Mouse (Mus musculus): ENCODE results near the gene Rps25. TPM values are rescaled to one million over a fixed set of nuclear protein-coding genes. Genes with fewer than 3 reads are reported as not detected.
"Not testable (repeated sequence)": the region's sequence is repeated elsewhere in the genome, so short reads cannot be mapped to it uniquely, and the experiment has no call there.

Gene Rps25
- polyA plus RNA-seq, 1 experiment from 2014 or later, result 2,627 TPM

GRCm38 (mm10) chr9:44419730-44420129 lies 12.8 kb downstream of the Rps25 start:
- H3K4me2 ChIP-seq (ENCODE audit: low read depth, low read length); H3K27me3 ChIP-seq (replicated peaks; ENCODE audit: control insufficient read depth, insufficient read depth, low read length); H3K27ac ChIP-seq (replicated peaks; ENCODE audit: low read depth, low read length); H3K9ac ChIP-seq (ENCODE audit: low read depth, low read length); DNase-seq (ENCODE audit: low spot score); ATAC-seq (ENCODE audit: low read depth); H3K9me3 ChIP-seq (ENCODE audit: control insufficient read depth, low read length); H3K4me1 ChIP-seq (ENCODE audit: control insufficient read depth, insufficient read depth, low read length); H3K4me3 ChIP-seq (ENCODE audit: low read depth, low read length); H3K36me3 ChIP-seq (ENCODE audit: control insufficient read depth, insufficient read depth, low read length): not testable (repeated sequence)
- WGBS, result 93% methylated on average over 9 of the region's 9 CpGs

- H3K4me2 ChIP-seq (ENCODE audit: low read depth, low read length), result no peak overlapping the region
- H3K27me3 ChIP-seq (replicated peaks; ENCODE audit: control insufficient read depth, insufficient read depth, low read length), result no peaks in the 10 kb centered on the region
- 0 out of 2 replicates have a peak, but pooled peaks cover 3% of the 10 kb centered on the region for H3K9me3 ChIP-seq (ENCODE audit: control insufficient read depth, low read length)
- ATAC-seq (ENCODE audit: low read depth) (no peak), DNase-seq (ENCODE audit: low spot score) (no peak)
- no peaks in the 10 kb centered on the region; the same call in 1 of the 2 replicates for H3K36me3 ChIP-seq (ENCODE audit: control insufficient read depth, insufficient read depth, low read length)
- 77% methylated on average over 5 of the region's 5 CpGs for WGBS
- no peak overlapping the region for H3K4me3 ChIP-seq (ENCODE audit: low read depth, low read length)
- H3K4me1 ChIP-seq (ENCODE audit: control insufficient read depth, insufficient read depth, low read length), result peaks cover 4% of the 10 kb centered on the region; the same call in 1 of the 2 replicates
- H3K9ac ChIP-seq (ENCODE audit: low read depth, low read length), result no peak overlapping the region
- no peak overlapping the region for H3K27ac ChIP-seq (replicated peaks; ENCODE audit: low read depth, low read length)
Measured at GRCm38 (mm10) chr9:44420280-44420898, 13.4 kb downstream of the Rps25 start.

- Histone ChIP-seq H3K27me3 (replicated peaks; ENCODE audit: control insufficient read depth, insufficient read depth, low read length) (no peaks in the 10 kb centered on the region), H3K9ac (ENCODE audit: low read depth, low read length) (no peak overlapping the region), H3K4me1 (ENCODE audit: control insufficient read depth, insufficient read depth, low read length) (no peaks in the 10 kb centered on the region), H3K4me2 (ENCODE audit: low read depth, low read length) (no peak overlapping the region), H3K4me3 (ENCODE audit: low read depth, low read length) (no peak overlapping the region), H3K27ac (replicated peaks; ENCODE audit: low read depth, low read length) (no peak overlapping the region), H3K36me3 (ENCODE audit: control insufficient read depth, insufficient read depth, low read length) (no peaks in the 10 kb centered on the region), H3K9me3 (ENCODE audit: control insufficient read depth, low read length) (0 out of 2 replicates have a peak, but pooled peaks cover 3% of the 10 kb centered on the region)
- ATAC-seq (ENCODE audit: low read depth) (no peak), DNase-seq (ENCODE audit: low spot score) (no peak)
- 78% methylated on average over 4 of the region's 4 CpGs for WGBS
Measured at GRCm38 (mm10) chr9:44423576-44423975, 16.6 kb downstream of the Rps25 start.

GRCm38 (mm10) chr9:44432577-44433185 lies 25.7 kb downstream of the Rps25 start:
- H3K9ac ChIP-seq (ENCODE audit: low read depth, low read length), result no peak overlapping the region
- 57% methylated on average over 5 of the region's 5 CpGs for WGBS
- no peak for ATAC-seq (ENCODE audit: low read depth)
- H3K27me3 ChIP-seq (replicated peaks; ENCODE audit: control insufficient read depth, insufficient read depth, low read length), result no peaks in the 10 kb centered on the region
- no peaks in the 10 kb centered on the region for H3K9me3 ChIP-seq (ENCODE audit: control insufficient read depth, low read length)
- H3K27ac ChIP-seq (replicated peaks; ENCODE audit: low read depth, low read length), result no peak overlapping the region
- H3K4me3 ChIP-seq (ENCODE audit: low read depth, low read length), result no peak overlapping the region
- H3K4me2 ChIP-seq (ENCODE audit: low read depth, low read length), result no peak overlapping the region
- 0 out of 2 replicates have a peak, but pooled peaks cover 4% of the 10 kb centered on the region for H3K4me1 ChIP-seq (ENCODE audit: control insufficient read depth, insufficient read depth, low read length)
- no peak for DNase-seq (ENCODE audit: low spot score)
- no peaks in the 10 kb centered on the region for H3K36me3 ChIP-seq (ENCODE audit: control insufficient read depth, insufficient read depth, low read length)

GRCm38 (mm10) chr9:44435747-44436146 lies 28.8 kb downstream of the Rps25 start:
- H3K4me2 ChIP-seq (ENCODE audit: low read depth, low read length), result no peak overlapping the region
- no peaks in the 10 kb centered on the region for H3K9me3 ChIP-seq (ENCODE audit: control insufficient read depth, low read length)
- H3K36me3 ChIP-seq (ENCODE audit: control insufficient read depth, insufficient read depth, low read length), result no peaks in the 10 kb centered on the region
- no peak overlapping the region for H3K4me3 ChIP-seq (ENCODE audit: low read depth, low read length)
- no peaks in the 10 kb centered on the region for H3K27me3 ChIP-seq (replicated peaks; ENCODE audit: control insufficient read depth, insufficient read depth, low read length)
- 0 out of 2 replicates have a peak, but pooled peaks cover 4% of the 10 kb centered on the region for H3K4me1 ChIP-seq (ENCODE audit: control insufficient read depth, insufficient read depth, low read length)
- peak overlapping the region; percentile 30; the same call in 1 of the 2 replicates for H3K9ac ChIP-seq (ENCODE audit: low read depth, low read length)
- no peak for DNase-seq (ENCODE audit: low spot score)
- WGBS, result 83% methylated on average over 6 of the region's 6 CpGs
- ATAC-seq (ENCODE audit: low read depth), result no peak
- H3K27ac ChIP-seq (replicated peaks; ENCODE audit: low read depth, low read length), result peak overlapping the region; percentile 15; the same call in 1 of the 2 replicates

GRCm38 (mm10) chr9:44440961-44441360 lies 34.0 kb downstream of the Rps25 start, which contains the start of gene Foxr1:
Gene Foxr1, minus strand, starts transcription at chr9:44441136.
- 76% methylated on average over 19 of the region's 19 CpGs for WGBS
- no peak within 1 kb of the TSS for H3K4me2 ChIP-seq (ENCODE audit: low read depth, low read length)
- no peak within 1 kb of the TSS for H3K27ac ChIP-seq (replicated peaks; ENCODE audit: low read depth, low read length)
- DNase-seq (ENCODE audit: low spot score) (no peak), ATAC-seq (ENCODE audit: low read depth) (no peak)
- H3K9ac ChIP-seq (ENCODE audit: low read depth, low read length), result no peak within 1 kb of the TSS
- no peaks in the 10 kb centered on the region for H3K36me3 ChIP-seq (ENCODE audit: control insufficient read depth, insufficient read depth, low read length)
- H3K4me3 ChIP-seq (ENCODE audit: low read depth, low read length), result no peak within 1 kb of the TSS
- no peaks in the 10 kb centered on the region for H3K27me3 ChIP-seq (replicated peaks; ENCODE audit: control insufficient read depth, insufficient read depth, low read length)
- H3K9me3 ChIP-seq (ENCODE audit: control insufficient read depth, low read length), result no peaks in the 10 kb centered on the region
- H3K4me1 ChIP-seq (ENCODE audit: control insufficient read depth, insufficient read depth, low read length), result no peaks in the 10 kb centered on the region

GRCm38 (mm10) chr9:44444402-44445025 lies 37.6 kb downstream of the Rps25 start:
- not testable (repeated sequence) for ATAC-seq (ENCODE audit: low read depth); H3K4me1 ChIP-seq (ENCODE audit: control insufficient read depth, insufficient read depth, low read length); H3K9ac ChIP-seq (ENCODE audit: low read depth, low read length); H3K27ac ChIP-seq (replicated peaks; ENCODE audit: low read depth, low read length); DNase-seq (ENCODE audit: low spot score); H3K4me3 ChIP-seq (ENCODE audit: low read depth, low read length); H3K4me2 ChIP-seq (ENCODE audit: low read depth, low read length); H3K36me3 ChIP-seq (ENCODE audit: control insufficient read depth, insufficient read depth, low read length); H3K9me3 ChIP-seq (ENCODE audit: control insufficient read depth, low read length); H3K27me3 ChIP-seq (replicated peaks; ENCODE audit: control insufficient read depth, insufficient read depth, low read length)
- WGBS, result 81% methylated on average over 7 of the region's 7 CpGs

GRCm38 (mm10) chr9:44450387-44450786 lies 43.4 kb downstream of the Rps25 start:
- H3K27me3 ChIP-seq (replicated peaks; ENCODE audit: control insufficient read depth, insufficient read depth, low read length), result no peaks in the 10 kb centered on the region
- no peak for DNase-seq (ENCODE audit: low spot score)

More at GRCm38 (mm10) chr9:44450387-44450786, 43.4 kb downstream of the Rps25 start:
- Histone ChIP-seq H3K36me3 (ENCODE audit: control insufficient read depth, insufficient read depth, low read length) (no peaks in the 10 kb centered on the region), H3K9ac (ENCODE audit: low read depth, low read length) (no peak overlapping the region), H3K4me3 (ENCODE audit: low read depth, low read length) (no peak overlapping the region), H3K9me3 (ENCODE audit: control insufficient read depth, low read length) (no peaks in the 10 kb centered on the region), H3K4me2 (ENCODE audit: low read depth, low read length) (no peak overlapping the region), H3K27ac (replicated peaks; ENCODE audit: low read depth, low read length) (no peak overlapping the region), H3K4me1 (ENCODE audit: control insufficient read depth, insufficient read depth, low read length) (peaks cover 4% of the 10 kb centered on the region; the same call in 1 of the 2 replicates)
- ATAC-seq (ENCODE audit: low read depth), result no peak
